9 mouse cellular contexts compared by ENCODE assay signal in the genomic region with DNA sequence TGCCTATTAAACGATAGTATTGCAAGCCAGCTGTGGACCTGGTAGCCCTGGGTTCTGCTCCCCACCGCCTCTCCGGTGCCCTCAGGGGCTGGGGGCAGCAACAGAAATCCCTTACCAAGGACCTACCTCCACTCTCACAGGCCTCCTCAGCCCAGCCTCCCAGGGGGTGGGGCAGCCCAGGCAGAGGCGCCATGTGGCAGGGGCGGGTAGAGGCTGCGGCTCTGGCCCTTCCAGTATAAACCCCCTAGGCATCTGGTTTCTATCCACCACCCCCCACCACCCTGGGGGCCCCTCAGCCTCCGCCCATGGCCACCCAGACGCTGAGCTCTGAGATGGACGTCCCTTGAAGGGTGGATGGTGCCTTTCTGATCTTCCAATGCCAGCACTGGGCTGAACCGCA. TPM values are rescaled to one million over a fixed set of nuclear protein-coding genes. Genes with fewer than 3 reads are reported as not detected.
DNase-seq lines count a peak whose midpoint lies in the region; ATAC-seq lines count a peak whose summit lies in the region.
"Had no signal": no experiment of that assay in that cellular context is flagged by ENCODE, and none has a peak within 500 bp of the region (broad histone marks: within the 10 kb centered on the region; RNA-seq: fewer than 3 reads in every experiment).

No protein-coding gene starts in this region.

- H3K4me2 ChIP-seq in forebrain, embryonic 11.5 days (ENCODE audit: low read depth, low read length, severe bottlenecking): no peak overlapping the region
- no peak overlapping the region for H3K4me2 ChIP-seq in forebrain, embryonic 16.5 days (ENCODE audit: low read length)
- H3K4me2 ChIP-seq in lung, embryonic 15.5 days: peak overlapping the region; percentile 39
- H3K4me2 ChIP-seq in intestine, embryonic 14.5 days (ENCODE audit: low read length): peak overlapping the region; percentile 35
- H3K4me2 ChIP-seq in stomach, embryonic 15.5 days: peak overlapping the region; percentile 35

- H3K4me3 ChIP-seq in forebrain, embryonic 11.5 days (ENCODE audit: low read depth, low read length): no peak overlapping the region
- no peak overlapping the region for H3K4me3 ChIP-seq in forebrain, embryonic 16.5 days (replicated peaks; ENCODE audit: low read length)
- no peak overlapping the region for H3K4me3 ChIP-seq in lung, embryonic 15.5 days
- peak overlapping the region; percentile 17 for H3K4me3 ChIP-seq in intestine, embryonic 14.5 days (ENCODE audit: low read depth, low read length)
- H3K4me3 ChIP-seq in stomach, embryonic 15.5 days (replicated peaks): peak overlapping the region; percentile 16; the same call in 1 of the 2 replicates

- no peaks in the 10 kb centered on the region for H3K9me3 ChIP-seq in forebrain, embryonic 11.5 days (ENCODE audit: control insufficient read depth, low read length)
- no peaks in the 10 kb centered on the region for H3K9me3 ChIP-seq in forebrain, embryonic 16.5 days (ENCODE audit: control insufficient read depth, low read length)
- H3K9me3 ChIP-seq in lung, embryonic 15.5 days: no peaks in the 10 kb centered on the region
- no peaks in the 10 kb centered on the region for H3K9me3 ChIP-seq in intestine, embryonic 14.5 days (ENCODE audit: control insufficient read depth, low read length)
- no peaks in the 10 kb centered on the region for H3K9me3 ChIP-seq in stomach, embryonic 15.5 days

- no peak for ATAC-seq in forebrain, embryonic 11.5 days (replicated peaks; ENCODE audit: low FRiP score)
- no peak for ATAC-seq in forebrain, embryonic 16.5 days
- ATAC-seq in lung, embryonic 15.5 days (ENCODE audit: borderline replicate concordance, extremely low read depth, low FRiP score, low TSS enrichment): peak; percentile 58
- peak; percentile 83 for ATAC-seq in intestine, embryonic 14.5 days (replicated peaks; ENCODE audit: low FRiP score, low TSS enrichment, low read depth)
- ATAC-seq in stomach, embryonic 15.5 days (ENCODE audit: insufficient read depth, low FRiP score, low read depth): peak; percentile 74; the same call in 1 of the 2 replicates

- 13% methylated on average over 10 of the region's 10 CpGs for WGBS in forebrain, embryonic 11.5 days
- WGBS in forebrain, embryonic 16.5 days: 13% methylated on average over 10 of the region's 10 CpGs
- WGBS in lung, embryonic 15.5 days: 10% methylated on average over 10 of the region's 10 CpGs
- 5% methylated on average over 10 of the region's 10 CpGs for WGBS in intestine, embryonic 14.5 days
- 9% methylated on average over 10 of the region's 10 CpGs for WGBS in stomach, embryonic 15.5 days

- peak; percentile 66 for DNase-seq in forebrain, embryonic 11.5 days (ENCODE audit: low spot score)
- no peak for DNase-seq in lung, postnatal 25 days (ENCODE audit: low spot score)
- DNase-seq in intestine, embryonic 14.5 days (ENCODE audit: low spot score): no peak
- DNase-seq in thymus, postnatal 25 days: no peak
- DNase-seq in thymus, adult 18-20 months: no peak
- DNase-seq: lung, postnatal 10 days had no signal

- no peak overlapping the region; the same call in 1 of the 2 replicates for H3K9ac ChIP-seq in forebrain, embryonic 11.5 days (ENCODE audit: low read length)
- H3K9ac ChIP-seq in forebrain, embryonic 16.5 days (replicated peaks; ENCODE audit: low read depth, low read length): no peak overlapping the region
- peak overlapping the region; percentile 19; the same call in 1 of the 2 replicates for H3K9ac ChIP-seq in lung, embryonic 15.5 days
- peak overlapping the region; percentile 2; the same call in 1 of the 2 replicates for H3K9ac ChIP-seq in intestine, embryonic 14.5 days (ENCODE audit: low read length)
- no peak overlapping the region for H3K9ac ChIP-seq in stomach, embryonic 15.5 days

- peaks cover 11% of the 10 kb centered on the region; the same call in 1 of the 2 replicates for H3K4me1 ChIP-seq in forebrain, embryonic 11.5 days (replicated peaks; ENCODE audit: control insufficient read depth, insufficient read depth, low read length)
- peaks cover 8% of the 10 kb centered on the region for H3K4me1 ChIP-seq in forebrain, embryonic 16.5 days (replicated peaks; ENCODE audit: control insufficient read depth, insufficient read depth, low read length)
- peaks cover 17% of the 10 kb centered on the region for H3K4me1 ChIP-seq in lung, embryonic 15.5 days
- peaks cover 14% of the 10 kb centered on the region for H3K4me1 ChIP-seq in intestine, embryonic 14.5 days (replicated peaks; ENCODE audit: control insufficient read depth, insufficient read depth, low read length)
- peaks cover 21% of the 10 kb centered on the region for H3K4me1 ChIP-seq in stomach, embryonic 15.5 days

- no peaks in the 10 kb centered on the region for H3K36me3 ChIP-seq in forebrain, embryonic 11.5 days (ENCODE audit: control insufficient read depth, insufficient read depth, low read length)
- H3K36me3 ChIP-seq in forebrain, embryonic 16.5 days (ENCODE audit: control insufficient read depth, insufficient read depth): no peaks in the 10 kb centered on the region
- no peaks in the 10 kb centered on the region for H3K36me3 ChIP-seq in lung, embryonic 15.5 days
- no peaks in the 10 kb centered on the region for H3K36me3 ChIP-seq in intestine, embryonic 14.5 days (ENCODE audit: control insufficient read depth, insufficient read depth, low read length)
- H3K36me3 ChIP-seq in stomach, embryonic 15.5 days: no peaks in the 10 kb centered on the region

- H3K27ac ChIP-seq in forebrain, embryonic 11.5 days (ENCODE audit: low read depth, low read length): no peak overlapping the region
- no peak overlapping the region for H3K27ac ChIP-seq in forebrain, embryonic 16.5 days (ENCODE audit: low read length)
- H3K27ac ChIP-seq in lung, embryonic 15.5 days: no peak overlapping the region
- peak overlapping the region; percentile 51 for H3K27ac ChIP-seq in intestine, embryonic 14.5 days (ENCODE audit: low read depth)
- H3K27ac ChIP-seq in stomach, embryonic 15.5 days: peak overlapping the region; percentile 3; the same call in 1 of the 2 replicates

- H3K27me3 ChIP-seq in forebrain, embryonic 11.5 days (ENCODE audit: control insufficient read depth, insufficient read depth, low read length): peaks cover 8% of the 10 kb centered on the region; the same call in 1 of the 2 replicates
- peaks cover 10% of the 10 kb centered on the region for H3K27me3 ChIP-seq in forebrain, embryonic 16.5 days (replicated peaks; ENCODE audit: control insufficient read depth, insufficient read depth, low read length)
- H3K27me3 ChIP-seq in lung, embryonic 15.5 days: peaks cover 12% of the 10 kb centered on the region; the same call in 1 of the 2 replicates
- 0 out of 2 replicates have a peak, but pooled peaks cover 2% of the 10 kb centered on the region for H3K27me3 ChIP-seq in intestine, embryonic 14.5 days (replicated peaks; ENCODE audit: control insufficient read depth, insufficient read depth, low read length)
- H3K27me3 ChIP-seq in stomach, embryonic 15.5 days (replicated peaks): 0 out of 2 replicates have a peak, but pooled peaks cover 3% of the 10 kb centered on the region

RNA-seq across cellular contexts. Expression of a gene that starts 3.7 kb away (rescaled TPM):
- 0.20 and 0.52 TPM in 2 replicates for polyA plus RNA-seq in forebrain, embryonic 11.5 days (2014; fragmentation: Nextera tagmentation; extraction: Ambion mirVana)
- polyA plus RNA-seq in forebrain, embryonic 16.5 days (2015; fragmentation: Nextera tagmentation; extraction: Ambion mirVana): 0.38 and 1.1 TPM in 2 replicates
- polyA plus RNA-seq in lung, embryonic 15.5 days (2015; fragmentation: Nextera tagmentation; extraction: Ambion mirVana): 0.48 and 0.55 TPM in 2 replicates
- 1.2 and 1.3 TPM in 2 replicates for polyA plus RNA-seq in intestine, embryonic 14.5 days (2014; fragmentation: Nextera tagmentation; extraction: Ambion mirVana)
- polyA plus RNA-seq in stomach, embryonic 15.5 days (2015; fragmentation: Nextera tagmentation; extraction: Ambion mirVana): 1.0 and 1.1 TPM in 2 replicates

RNA-seq across cellular contexts. Expression of a gene that starts 20.2 kb away (rescaled TPM):
- 103 and 114 TPM in 2 replicates for polyA plus RNA-seq in forebrain, embryonic 11.5 days (2014; fragmentation: Nextera tagmentation; extraction: Ambion mirVana)
- polyA plus RNA-seq in forebrain, embryonic 16.5 days (2015; fragmentation: Nextera tagmentation; extraction: Ambion mirVana): 42.0 and 44.7 TPM in 2 replicates
- 91.1 and 92.0 TPM in 2 replicates for polyA plus RNA-seq in lung, embryonic 15.5 days (2015; fragmentation: Nextera tagmentation; extraction: Ambion mirVana)
- polyA plus RNA-seq in intestine, embryonic 14.5 days (2014; fragmentation: Nextera tagmentation; extraction: Ambion mirVana): 64.1 and 71.2 TPM in 2 replicates
- 55.9 and 67.0 TPM in 2 replicates for polyA plus RNA-seq in stomach, embryonic 15.5 days (2015; fragmentation: Nextera tagmentation; extraction: Ambion mirVana)

RNA-seq across cellular contexts. Expression of a gene that starts 35.2 kb away (rescaled TPM):
- 12.2 and 12.5 TPM in 2 replicates for polyA plus RNA-seq in forebrain, embryonic 11.5 days (2014; fragmentation: Nextera tagmentation; extraction: Ambion mirVana)
- 5.0 and 5.9 TPM in 2 replicates for polyA plus RNA-seq in forebrain, embryonic 16.5 days (2015; fragmentation: Nextera tagmentation; extraction: Ambion mirVana)
- polyA plus RNA-seq in lung, embryonic 15.5 days (2015; fragmentation: Nextera tagmentation; extraction: Ambion mirVana): 10.6 TPM in 2 replicates
- 14.4 and 15.8 TPM in 2 replicates for polyA plus RNA-seq in intestine, embryonic 14.5 days (2014; fragmentation: Nextera tagmentation; extraction: Ambion mirVana)
- 9.6 and 9.7 TPM in 2 replicates for polyA plus RNA-seq in stomach, embryonic 15.5 days (2015; fragmentation: Nextera tagmentation; extraction: Ambion mirVana)

RNA-seq across cellular contexts. Expression of a gene that starts 39.2 kb away (rescaled TPM):
- polyA plus RNA-seq in forebrain, embryonic 11.5 days (2014; fragmentation: Nextera tagmentation; extraction: Ambion mirVana): 113 and 124 TPM in 2 replicates
- polyA plus RNA-seq in forebrain, embryonic 16.5 days (2015; fragmentation: Nextera tagmentation; extraction: Ambion mirVana): 105 and 111 TPM in 2 replicates
- 100 and 106 TPM in 2 replicates for polyA plus RNA-seq in lung, embryonic 15.5 days (2015; fragmentation: Nextera tagmentation; extraction: Ambion mirVana)
- 104 and 120 TPM in 2 replicates for polyA plus RNA-seq in intestine, embryonic 14.5 days (2014; fragmentation: Nextera tagmentation; extraction: Ambion mirVana)
- 83.5 and 85.5 TPM in 2 replicates for polyA plus RNA-seq in stomach, embryonic 15.5 days (2015; fragmentation: Nextera tagmentation; extraction: Ambion mirVana)

RNA-seq across cellular contexts. Expression of a gene that starts 44.8 kb away (rescaled TPM):
- 357 and 374 TPM in 2 replicates for polyA plus RNA-seq in forebrain, embryonic 11.5 days (2014; fragmentation: Nextera tagmentation; extraction: Ambion mirVana)
- polyA plus RNA-seq in forebrain, embryonic 16.5 days (2015; fragmentation: Nextera tagmentation; extraction: Ambion mirVana): 429 and 443 TPM in 2 replicates
- 368 and 401 TPM in 2 replicates for polyA plus RNA-seq in lung, embryonic 15.5 days (2015; fragmentation: Nextera tagmentation; extraction: Ambion mirVana)
- polyA plus RNA-seq in intestine, embryonic 14.5 days (2014; fragmentation: Nextera tagmentation; extraction: Ambion mirVana): 450 and 456 TPM in 2 replicates
- polyA plus RNA-seq in stomach, embryonic 15.5 days (2015; fragmentation: Nextera tagmentation; extraction: Ambion mirVana): 322 TPM in 2 replicates

Comparison
In these comparisons a context has a peak if more than half of its experiments do, and no peak if none do; other contexts are left out.
1. ATAC-seq: peak in lung, embryonic 15.5 days (single experiment), intestine, embryonic 14.5 days (single experiment) and stomach, embryonic 15.5 days (single experiment); none in forebrain, embryonic 11.5 days (single experiment) and forebrain, embryonic 16.5 days (single experiment).
2. H3K27ac ChIP-seq: peak in intestine, embryonic 14.5 days (single experiment) and stomach, embryonic 15.5 days (single experiment); none in forebrain, embryonic 11.5 days (single experiment), forebrain, embryonic 16.5 days (single experiment) and lung, embryonic 15.5 days (single experiment).
3. H3K4me2 ChIP-seq: peak in lung, embryonic 15.5 days (single experiment), intestine, embryonic 14.5 days (single experiment) and stomach, embryonic 15.5 days (single experiment); none in forebrain, embryonic 11.5 days (single experiment) and forebrain, embryonic 16.5 days (single experiment).
4. H3K4me3 ChIP-seq: peak in intestine, embryonic 14.5 days (single experiment) and stomach, embryonic 15.5 days (single experiment); none in forebrain, embryonic 11.5 days (single experiment), forebrain, embryonic 16.5 days (single experiment) and lung, embryonic 15.5 days (single experiment).
5. H3K9ac ChIP-seq: peak in lung, embryonic 15.5 days (single experiment) and intestine, embryonic 14.5 days (single experiment); none in forebrain, embryonic 11.5 days (single experiment), forebrain, embryonic 16.5 days (single experiment) and stomach, embryonic 15.5 days (single experiment).